Mouse (Mus musculus) myocyte (in vitro differentiated cells): ENCODE measurements at regions not wholly inside any gene's neighbourhood (a gene's known extent, or its start where the extent isn't known, plus 50 kb on each side); places are given as distances from the start of the nearest gene placed in this dataset.

Experiments
- CEBPB ChIP-seq: IDR thresholded peaks from 2 replicates; pipeline ENCODE4 v1.6.1; 2011; ENCODE audit warnings: mild to moderate bottlenecking, moderate library complexity; ENCODE audit not compliant: poor library complexity, insufficient read depth, severe bottlenecking
- E2F4 ChIP-seq: IDR thresholded peaks from one replicate; pipeline ENCODE4 v1.6.1; 2011; ENCODE audit warnings: mild to moderate bottlenecking, control low read depth, moderate library complexity; ENCODE audit not compliant: insufficient read depth
- MAX ChIP-seq: IDR thresholded peaks from one replicate; pipeline ENCODE4 v1.6.1; 2011; ENCODE audit warnings: low read depth, mild to moderate bottlenecking, control low read depth
- MYOD1 ChIP-seq, 3 experiments: IDR thresholded peaks; one replicate each; pipeline ENCODE4 v1.6.1; 2011; ENCODE audit warnings: control low read depth in 2 of 3, low read depth in 2 of 3, mild to moderate bottlenecking in 2 of 3, moderate library complexity in 1 of 3; ENCODE audit not compliant: insufficient read length in 2 of 3, control insufficient read depth in 1 of 3
- MYOG ChIP-seq, 3 experiments: IDR thresholded peaks; one replicate each; pipeline ENCODE4 v1.6.1; 2011; ENCODE audit warnings: control low read depth in 2 of 3, low read depth in 2 of 3, mild to moderate bottlenecking in 2 of 3; ENCODE audit not compliant: insufficient read length in 2 of 3, control insufficient read depth in 1 of 3, insufficient read depth in 1 of 3
- POLR2A ChIP-seq: IDR thresholded peaks from one replicate; pipeline ENCODE4 v1.6.1; 2011; ENCODE audit warnings: low read depth, mild to moderate bottlenecking, control low read depth, moderate library complexity; ENCODE audit not compliant: insufficient read length
- POLR2AphosphoS2 ChIP-seq: IDR thresholded peaks from one replicate; pipeline ENCODE4 v1.6.1; 2011; ENCODE audit warnings: low read depth, control low read depth; ENCODE audit not compliant: insufficient read length
- TCF12 ChIP-seq: IDR thresholded peaks from one replicate; pipeline ENCODE4 v1.6.1; 2011; ENCODE audit warnings: mild to moderate bottlenecking, control low read depth; ENCODE audit not compliant: poor library complexity, insufficient read depth, severe bottlenecking
- USF1 ChIP-seq: IDR thresholded peaks from one replicate; pipeline ENCODE4 v1.6.1; 2011; ENCODE audit warnings: low read depth, mild to moderate bottlenecking, control low read depth, moderate library complexity

- no peak for TF ChIP-seq POLR2A
- TF ChIP-seq USF1 = no peak
- TF ChIP-seq CEBPB = no peak
- TF ChIP-seq TCF12 = no peak
- TF ChIP-seq MYOG (IDR thresholded peaks at IDR 0.05; ENCODE audit: control insufficient read depth in 1 of 3, insufficient read depth in 1 of 3, insufficient read length in 2 of 3, low read depth in 2 of 3) = no peak
- no peak for TF ChIP-seq POLR2AphosphoS2
- TF ChIP-seq E2F4 = no peak
- no peak for TF ChIP-seq MAX
- TF ChIP-seq MYOD1 (IDR thresholded peaks at IDR 0.05; ENCODE audit: control insufficient read depth in 1 of 3, insufficient read length in 2 of 3, low read depth in 2 of 3) = no peak
Observed at GRCm38 (mm10) chr16:49530051-49530450, 169.0 kb upstream of the Ift57 start.
